Mouse (Mus musculus) intestine, postnatal 0 days (tissue): ENCODE data around the gene Dpf1. TPM values are rescaled to one million over a fixed set of nuclear protein-coding genes. Genes with fewer than 3 reads are reported as not detected.
A peak's percentile ranks its signal among the peaks of the same experiment; 100 is the strongest.

Experiments used
- ATAC-seq: fragments of 200-750 bp; cut with Nextera tagmentation; 2 replicates; pipeline ENCODE4 v1.8.0; 2017; ENCODE audit warnings: mild to moderate bottlenecking, moderate TSS enrichment, moderate library complexity
- H3K27ac ChIP-seq: fragments of 300-500 bp; sonication (generic); 2 replicates; pipeline ENCODE4 v1.5.1; 2014; ENCODE audit warnings: mild to moderate bottlenecking, low read depth, low read length, moderate library complexity
- H3K27me3 ChIP-seq: fragments of 300-500 bp; sonication (generic); replicated peaks from 2 replicates; pipeline ENCODE4 v1.6.1; 2014; ENCODE audit warnings: low read length, mixed read lengths; ENCODE audit not compliant: control insufficient read depth, insufficient read depth
- H3K36me3 ChIP-seq: fragments of 300-500 bp; sonication (generic); 2 replicates; pipeline ENCODE4 v1.6.1; 2014; ENCODE audit warnings: mild to moderate bottlenecking, moderate library complexity; ENCODE audit not compliant: control insufficient read depth, insufficient read depth
- H3K4me1 ChIP-seq: fragments of 300-500 bp; sonication (generic); replicated peaks from 2 replicates; pipeline ENCODE4 v1.6.1; 2014; ENCODE audit warnings: antibody characterized with exemption, low read length, mixed read lengths; ENCODE audit not compliant: control insufficient read depth, insufficient read depth
- H3K4me2 ChIP-seq: fragments of 300-500 bp; sonication (generic); replicated peaks from 2 replicates; pipeline ENCODE4 v1.6.1; 2014; ENCODE audit warnings: low read depth, mild to moderate bottlenecking, moderate library complexity
- H3K4me3 ChIP-seq: fragments of 300-500 bp; sonication (generic); 2 replicates; pipeline ENCODE4 v1.5.1; 2014; ENCODE audit warnings: low read depth, low read length
- H3K9ac ChIP-seq: fragments of 300-500 bp; sonication (generic); 2 replicates; pipeline ENCODE4 v1.6.1; 2014; ENCODE audit warnings: mild to moderate bottlenecking, low read depth, low read length
- H3K9me3 ChIP-seq: fragments of 300-500 bp; sonication (generic); 2 replicates; pipeline ENCODE4 v1.6.1; 2016; ENCODE audit warnings: mixed run types; ENCODE audit not compliant: control insufficient read depth
- CTCF ChIP-seq: sonication (generic); IDR thresholded peaks from 2 replicates; pipeline ENCODE4 v1.5.1; 2016; ENCODE audit warnings: low read depth, mild to moderate bottlenecking, control low read depth, antibody characterized with exemption, moderate library complexity
- WGBS: fragments of 180-500 bp; shearing (Covaris S2); extraction: QIAGEN DNeasy Blood & Tissue Kit; methylation state at CpG from one replicate; pipeline ENCODE4 v1.1.7; 2014; 5-methylcytosine and 5-hydroxymethylcytosine counted together
- polyA plus RNA-seq: library from polyadenylated mRNA; unstranded; fragments of >200 nt; fragmentation: Nextera tagmentation; extraction: Ambion mirVana; gene quantifications from 2 replicates; pipeline ENCODE4 v1.2.1, GENCODE M21; 2015

Dpf1 gene
- polyA plus RNA-seq, 1 experiment from 2014 or later = 1.7 TPM

DNA sequence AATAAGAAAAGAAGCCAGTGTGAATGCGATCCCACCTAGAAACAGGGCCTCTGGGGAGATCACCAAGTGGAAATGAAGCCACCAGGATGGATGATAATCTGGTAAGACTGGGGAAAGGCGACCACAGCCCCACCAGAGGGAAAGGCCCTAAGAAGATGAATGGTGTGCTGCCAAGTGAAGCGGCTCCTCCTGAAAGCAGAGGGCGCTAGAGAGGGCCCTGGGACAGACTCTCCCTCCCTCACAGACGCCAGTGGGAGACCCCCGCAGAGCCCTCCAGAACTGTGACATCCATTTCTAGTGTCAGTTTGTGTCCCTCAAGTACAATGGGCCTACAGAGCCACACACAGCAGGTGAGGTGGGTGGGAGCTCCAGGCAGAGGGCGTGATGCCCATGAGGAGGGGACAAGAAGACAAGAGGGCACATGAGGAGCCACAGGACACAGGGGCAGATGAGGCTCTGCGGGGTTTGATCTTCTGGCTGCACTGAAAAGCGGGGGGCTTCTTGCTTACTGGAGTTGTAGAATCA lies 33.1 kb downstream of the Dpf1 start:
- Histone ChIP-seq H3K9ac (no peak overlapping the region), H3K4me1 (0 out of 2 replicates have a peak, but pooled peaks cover 3% of the 10 kb centered on the region), H3K36me3 (peaks cover 60% of the 10 kb centered on the region), H3K4me2 (no peak overlapping the region), H3K4me3 (no peak overlapping the region), H3K27ac (no peak overlapping the region), H3K27me3 (no peaks in the 10 kb centered on the region), H3K9me3 (no peaks in the 10 kb centered on the region)
- WGBS = 81% methylated on average over 9 of the region's 9 CpGs
- peak; percentile 44 for TF ChIP-seq CTCF
- ATAC-seq = no peak

- Histone ChIP-seq H3K4me2 (no peak overlapping the region), H3K27me3 (no peaks in the 10 kb centered on the region), H3K9me3 (no peaks in the 10 kb centered on the region), H3K9ac (no peak overlapping the region), H3K4me3 (no peak overlapping the region), H3K4me1 (0 out of 2 replicates have a peak, but pooled peaks cover 3% of the 10 kb centered on the region), H3K27ac (no peak overlapping the region), H3K36me3 (peaks cover 61% of the 10 kb centered on the region)
- WGBS = 97% methylated on average over 2 of the region's 2 CpGs
- TF ChIP-seq CTCF = no peak
- ATAC-seq = no peak
Observed at GRCm38 (mm10) chr7:29337766-29338165, 34.0 kb downstream of the Dpf1 start.

DNA sequence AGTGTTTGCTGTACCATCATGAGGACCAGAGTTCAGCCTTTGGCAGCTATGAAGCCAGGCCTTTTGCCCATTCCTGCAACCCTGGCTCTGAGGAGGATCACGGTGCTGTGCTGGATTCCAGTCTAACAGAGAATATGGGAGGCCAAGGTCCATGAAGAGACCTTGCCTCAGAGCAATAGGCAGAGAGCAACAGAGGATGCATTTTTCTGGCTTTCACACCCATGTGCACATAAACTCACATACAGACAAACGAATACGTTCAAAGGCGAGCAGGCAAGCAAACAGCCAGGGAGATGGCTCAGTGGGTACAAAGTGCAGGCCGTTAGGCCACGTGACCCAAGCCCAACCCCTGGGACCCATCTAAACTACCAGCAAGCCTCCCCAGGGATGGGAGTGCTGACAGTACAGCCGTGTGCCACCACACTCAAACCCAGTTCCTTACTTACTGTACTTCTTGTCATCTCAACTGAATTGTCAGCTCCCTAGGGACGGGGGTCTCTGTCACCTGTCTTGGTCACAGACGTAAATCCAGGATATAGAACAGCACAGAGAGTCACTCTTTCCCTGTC lies 34.7 kb downstream of the Dpf1 start:
- TF ChIP-seq CTCF = no peak
- Histone ChIP-seq H3K4me3 (no peak overlapping the region), H3K27me3 (no peaks in the 10 kb centered on the region), H3K27ac (peak overlapping the region; percentile 35; the same call in 1 of the 2 replicates), H3K9ac (no peak overlapping the region), H3K4me2 (no peak overlapping the region), H3K9me3 (no peaks in the 10 kb centered on the region), H3K36me3 (peaks cover 57% of the 10 kb centered on the region), H3K4me1 (0 out of 2 replicates have a peak, but pooled peaks cover 3% of the 10 kb centered on the region)
- peak; percentile 66 for ATAC-seq
- 57% methylated on average over 9 of the region's 9 CpGs for WGBS

- no peaks in the 10 kb centered on the region for H3K27me3 ChIP-seq
- no peak overlapping the region for H3K4me2 ChIP-seq
- 43% methylated on average over 14 of the region's 14 CpGs for WGBS
- H3K4me1 ChIP-seq = 0 out of 2 replicates have a peak, but pooled peaks cover 3% of the 10 kb centered on the region
- H3K4me3 ChIP-seq = no peak overlapping the region
- peak overlapping the region; percentile 35; the same call in 1 of the 2 replicates for H3K27ac ChIP-seq
- H3K36me3 ChIP-seq = peaks cover 57% of the 10 kb centered on the region
- H3K9ac ChIP-seq = no peak overlapping the region
- no peaks in the 10 kb centered on the region for H3K9me3 ChIP-seq
- TF ChIP-seq CTCF = no peak
- peak; percentile 18; the same call in 1 of the 2 replicates for ATAC-seq
Observed at GRCm38 (mm10) chr7:29338984-29339679, 35.4 kb downstream of the Dpf1 start.

- H3K36me3 ChIP-seq = peaks cover 56% of the 10 kb centered on the region
- H3K27me3 ChIP-seq = no peaks in the 10 kb centered on the region
- 83% methylated on average over 9 of the region's 9 CpGs for WGBS
- no peaks in the 10 kb centered on the region for H3K9me3 ChIP-seq
- H3K9ac ChIP-seq = no peak overlapping the region
- TF ChIP-seq CTCF = no peak
- no peak for ATAC-seq
- H3K27ac ChIP-seq = no peak overlapping the region
- H3K4me1 ChIP-seq = 0 out of 2 replicates have a peak, but pooled peaks cover 3% of the 10 kb centered on the region
- no peak overlapping the region for H3K4me2 ChIP-seq
- no peak overlapping the region for H3K4me3 ChIP-seq
Observed at GRCm38 (mm10) chr7:29340247-29340646, 36.5 kb downstream of the Dpf1 start.

GRCm38 (mm10) chr7:29340838-29341237 lies 37.1 kb downstream of the Dpf1 start:
- H3K4me3 ChIP-seq = no peak overlapping the region
- H3K36me3 ChIP-seq = peaks cover 58% of the 10 kb centered on the region
- no peak for ATAC-seq
- H3K27me3 ChIP-seq = no peaks in the 10 kb centered on the region
- no peak for TF ChIP-seq CTCF
- H3K9ac ChIP-seq = no peak overlapping the region
- H3K27ac ChIP-seq = no peak overlapping the region
- 0 out of 2 replicates have a peak, but pooled peaks cover 3% of the 10 kb centered on the region for H3K4me1 ChIP-seq
- no peak overlapping the region for H3K4me2 ChIP-seq
- no peaks in the 10 kb centered on the region for H3K9me3 ChIP-seq
- WGBS = 88% methylated on average over 8 of the region's 8 CpGs
